Mouse (Mus musculus): ENCODE measurements around the gene Hand1.
"Not testable (repeated sequence)": the region's sequence is repeated elsewhere in the genome, so short reads cannot be mapped to it uniquely, and the experiment has no call there.

Hand1 gene

DNA sequence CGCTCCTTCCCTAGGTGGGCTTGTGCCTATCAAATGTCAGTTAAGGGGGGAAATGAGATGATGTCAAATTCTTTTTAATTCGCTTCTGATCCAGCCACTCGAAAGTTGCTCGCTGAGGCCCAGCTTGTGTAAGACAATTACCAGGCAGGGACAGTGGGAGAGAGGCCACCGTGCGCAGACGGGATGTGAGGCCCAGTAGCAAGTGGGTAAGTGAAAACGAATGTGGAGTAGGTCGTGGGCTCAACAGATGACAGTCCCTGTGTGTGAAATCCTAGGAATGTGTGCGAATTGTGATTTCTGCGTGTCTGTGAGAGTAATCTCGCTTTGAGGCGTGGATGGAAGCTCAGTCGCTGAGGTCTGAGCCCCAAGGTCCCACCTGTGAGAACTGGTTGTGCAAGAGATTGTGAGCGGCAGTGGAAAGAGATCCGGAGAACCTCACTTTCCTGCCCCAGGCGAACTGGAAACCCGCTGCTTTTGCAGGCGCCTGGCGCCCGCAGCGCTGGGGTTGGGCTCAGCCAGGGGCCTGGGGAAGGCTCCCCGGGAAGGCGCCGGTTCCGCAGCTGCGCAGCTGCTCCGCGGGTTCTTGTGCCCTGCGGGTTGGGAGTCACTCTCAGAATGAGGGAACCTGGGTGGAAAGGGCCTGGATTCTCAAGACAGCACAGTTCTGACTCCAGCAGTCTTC lies 819 bp upstream of the Hand1 start:
- DNase-seq = no peak

GRCm38 (mm10) chr11:57831861-57832260 lies 757 bp downstream of the Hand1 start:
- DNase-seq = no peak

GRCm38 (mm10) chr11:57831281-57831781 lies 1.3 kb downstream of the Hand1 start:
- DNase-seq = no peak

DNA sequence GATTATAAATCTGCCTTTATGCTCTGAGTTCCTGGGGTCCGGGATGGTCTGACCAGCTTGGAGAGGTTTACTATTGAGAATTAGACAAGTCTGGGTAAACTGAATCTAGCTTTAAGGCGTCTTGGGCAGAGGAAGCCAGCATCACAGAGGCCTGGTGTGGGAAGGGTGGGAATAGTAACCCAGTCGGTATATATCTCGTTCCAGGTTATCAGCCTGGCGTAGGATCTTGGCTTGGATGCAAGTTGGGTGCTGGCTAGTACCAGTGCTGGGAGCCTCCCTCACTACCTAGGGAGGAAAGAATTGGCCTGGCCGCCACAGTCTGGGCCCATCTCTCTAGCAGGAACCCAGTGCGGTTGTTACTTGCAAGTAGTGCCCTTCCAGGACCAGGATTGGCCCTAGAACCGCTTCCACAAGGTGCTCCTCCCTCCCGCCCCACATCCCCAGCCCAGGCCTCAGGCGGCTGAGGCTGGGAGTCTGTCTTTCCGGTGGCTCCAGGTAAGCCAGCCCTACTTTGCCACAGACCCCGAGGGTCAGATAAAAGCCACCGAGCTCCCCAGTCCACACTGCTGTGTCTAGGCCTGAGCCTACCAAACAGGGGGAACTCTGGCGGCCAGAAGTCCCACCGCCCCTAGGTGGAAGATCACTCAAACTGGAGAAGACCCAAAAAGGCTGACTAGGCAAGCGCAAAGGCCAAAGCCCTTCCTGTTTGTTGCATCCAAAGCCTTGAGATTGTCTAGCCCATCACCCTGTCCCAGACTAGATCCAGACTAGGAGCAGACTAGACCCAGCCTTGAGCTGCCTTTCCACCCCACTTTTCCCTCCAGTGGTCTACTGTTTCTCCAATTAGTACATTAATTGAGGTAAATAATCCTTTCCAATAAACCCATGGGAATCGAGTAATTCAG lies 2.5 kb downstream of the Hand1 start:
- DNase-seq = no peak

GRCm38 (mm10) chr11:57828955-57829870 lies 3.4 kb downstream of the Hand1 start:
- no peak for DNase-seq

- DNase-seq = peak; percentile 16
Measured at GRCm38 (mm10) chr11:57827915-57828545, 4.6 kb downstream of the Hand1 start.

- DNase-seq = no peak
Measured at GRCm38 (mm10) chr11:57827048-57827914, 5.3 kb downstream of the Hand1 start.

DNA sequence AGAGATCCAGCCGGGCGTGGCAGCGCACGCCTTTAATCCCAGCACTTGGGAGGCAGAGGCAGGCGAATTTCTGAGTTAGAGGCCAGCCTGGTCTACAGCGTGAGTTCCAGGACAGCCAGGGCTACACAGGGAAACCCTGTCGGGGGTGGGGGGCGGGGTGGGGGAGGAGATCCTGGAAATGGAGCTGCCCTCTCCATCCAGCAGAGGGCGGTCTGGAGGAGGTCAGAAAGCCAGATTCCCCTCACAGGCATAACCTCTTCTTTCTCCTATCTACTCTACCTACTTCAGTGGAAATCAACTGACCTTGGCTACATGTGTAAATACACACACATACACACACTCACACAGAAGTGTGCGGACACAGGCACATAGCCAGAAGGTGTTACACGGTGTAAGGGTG lies 7.4 kb downstream of the Hand1 start:
- DNase-seq = not testable (repeated sequence)

DNA sequence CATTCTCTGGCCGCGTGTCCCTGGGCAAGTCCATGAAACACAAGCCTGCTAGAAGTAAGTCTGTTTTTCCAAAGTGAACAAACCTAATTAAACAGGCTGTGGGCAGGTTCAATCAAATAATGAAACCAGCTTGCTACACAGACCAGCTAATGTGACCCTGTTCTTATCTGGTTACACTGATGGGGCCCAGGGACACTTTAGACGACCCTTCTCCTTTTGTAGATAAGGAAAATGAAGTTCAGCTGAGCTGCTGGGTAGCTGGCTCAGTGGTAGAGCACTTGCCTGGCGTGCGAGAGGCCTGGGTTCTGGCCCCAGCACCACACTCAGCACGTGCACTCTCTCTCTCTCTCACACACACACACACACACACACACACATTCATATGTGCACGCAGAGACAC lies 8.9 kb downstream of the Hand1 start:
- no peak for DNase-seq

DNA sequence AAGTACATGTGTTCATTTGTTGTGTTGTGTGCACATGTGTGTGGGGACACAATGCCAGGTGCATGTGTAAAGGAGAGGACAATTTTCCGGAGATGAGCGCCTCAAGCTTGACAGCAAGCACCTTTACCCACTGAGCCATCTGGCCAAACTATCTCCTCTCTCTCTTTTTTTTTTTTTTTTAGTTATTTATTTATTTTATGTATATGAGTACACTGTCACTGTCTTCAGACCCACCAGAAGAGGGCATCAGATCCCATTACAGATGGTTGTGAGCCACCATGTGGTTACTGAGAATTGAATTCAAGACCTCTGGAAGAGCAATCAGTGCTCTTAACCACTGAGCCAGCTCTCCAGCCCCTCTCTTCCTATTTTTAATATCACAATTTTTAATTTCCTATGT lies 9.5 kb downstream of the Hand1 start:
- DNase-seq = not testable (repeated sequence)

DNA sequence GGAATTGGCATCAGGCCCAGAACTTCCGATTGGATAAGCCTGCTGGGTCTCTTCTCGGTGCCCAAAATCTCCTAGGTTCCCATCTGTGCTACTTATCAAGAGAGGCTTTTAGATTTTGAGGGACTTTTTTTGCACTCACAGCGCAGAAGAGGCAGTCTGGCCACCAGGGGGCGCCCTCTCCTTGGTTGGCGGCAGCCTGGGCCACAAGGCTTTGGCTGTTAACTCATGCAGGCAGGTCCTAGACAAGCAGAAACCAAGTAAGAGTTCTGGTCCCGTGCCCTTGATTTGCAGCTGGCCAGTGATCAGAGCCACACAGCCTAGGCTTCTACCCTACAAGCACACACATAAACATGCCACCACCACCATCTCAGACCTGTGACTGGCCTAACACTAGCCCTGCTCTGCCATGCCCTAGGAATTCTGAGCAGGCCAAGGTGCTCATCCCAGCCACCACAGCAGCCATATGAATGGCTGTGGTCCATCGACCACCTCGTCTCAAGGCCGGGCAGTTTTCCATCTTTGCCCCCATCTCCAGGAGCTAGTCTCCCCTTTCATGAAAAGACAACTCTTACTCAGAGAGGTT lies 12.5 kb downstream of the Hand1 start:
- DNase-seq = peak; percentile 78

- DNase-seq = no peak
Measured at GRCm38 (mm10) chr11:57818189-57818588, 14.4 kb downstream of the Hand1 start.

GRCm38 (mm10) chr11:57813641-57814040 lies 19.0 kb downstream of the Hand1 start:
- no peak for DNase-seq

- DNase-seq = no peak
Measured at GRCm38 (mm10) chr11:57812212-57812611, 20.4 kb downstream of the Hand1 start.

- DNase-seq = no peak
Measured at GRCm38 (mm10) chr11:57811006-57811405, 21.6 kb downstream of the Hand1 start.

DNA sequence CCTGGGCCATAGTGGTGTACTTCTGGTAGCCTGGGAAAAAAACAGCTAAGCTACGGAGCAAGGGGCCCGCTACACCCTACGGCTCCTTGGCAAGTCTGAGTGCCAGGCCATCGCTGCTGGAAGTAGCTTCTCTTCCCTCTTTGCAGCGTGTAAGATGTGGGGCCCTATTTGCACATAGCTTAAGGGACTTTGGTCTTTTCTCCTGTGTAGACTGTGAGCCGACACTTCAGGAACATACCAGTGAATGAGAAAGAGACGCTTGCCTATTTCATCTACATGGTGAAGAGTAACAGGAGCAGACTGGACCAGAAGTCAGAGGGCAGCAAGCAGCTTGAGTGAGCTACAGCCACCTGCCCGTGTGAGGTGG lies 22.9 kb downstream of the Hand1 start:
- DNase-seq = no peak

DNA sequence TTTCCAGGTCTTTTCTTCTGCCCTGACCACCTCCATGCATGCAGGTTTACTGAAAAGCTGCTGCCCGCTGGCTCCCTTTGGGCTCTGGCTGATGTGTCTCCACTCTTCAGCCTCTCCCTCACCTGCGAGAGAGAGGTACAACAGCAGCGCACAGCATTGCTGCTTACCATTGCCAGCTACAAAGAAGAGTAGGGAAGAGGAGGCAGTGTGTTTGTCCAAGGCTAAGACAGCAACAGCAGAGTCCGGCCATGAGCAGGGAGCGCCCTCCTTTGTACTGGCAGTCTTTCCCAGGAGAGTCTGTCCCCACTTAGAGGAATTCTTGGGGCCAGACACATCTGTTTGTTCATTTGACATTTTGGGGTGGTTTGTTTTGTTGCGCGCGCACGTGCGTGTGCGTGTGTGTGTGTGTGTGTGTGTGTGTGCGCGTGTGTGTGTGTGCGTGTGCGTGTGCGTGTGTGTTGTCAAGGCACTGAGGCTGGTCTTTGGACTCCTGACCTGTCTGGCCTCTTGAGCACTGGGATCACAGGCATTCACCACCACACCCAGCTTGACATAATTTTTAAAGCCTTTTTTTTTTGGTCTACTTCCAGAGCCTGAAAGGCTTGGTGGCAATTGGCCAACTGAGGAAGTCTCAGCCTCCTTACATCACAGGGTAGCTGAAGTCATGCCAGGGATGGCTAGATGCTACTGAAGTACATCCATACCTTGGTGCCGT lies 23.4 kb downstream of the Hand1 start:
- peak; percentile 13 for DNase-seq

- no peak for DNase-seq
Measured at GRCm38 (mm10) chr11:57805047-57805446, 27.6 kb downstream of the Hand1 start.

- DNase-seq = peak; percentile 37
Measured at GRCm38 (mm10) chr11:57802511-57802870, 30.1 kb downstream of the Hand1 start.

DNA sequence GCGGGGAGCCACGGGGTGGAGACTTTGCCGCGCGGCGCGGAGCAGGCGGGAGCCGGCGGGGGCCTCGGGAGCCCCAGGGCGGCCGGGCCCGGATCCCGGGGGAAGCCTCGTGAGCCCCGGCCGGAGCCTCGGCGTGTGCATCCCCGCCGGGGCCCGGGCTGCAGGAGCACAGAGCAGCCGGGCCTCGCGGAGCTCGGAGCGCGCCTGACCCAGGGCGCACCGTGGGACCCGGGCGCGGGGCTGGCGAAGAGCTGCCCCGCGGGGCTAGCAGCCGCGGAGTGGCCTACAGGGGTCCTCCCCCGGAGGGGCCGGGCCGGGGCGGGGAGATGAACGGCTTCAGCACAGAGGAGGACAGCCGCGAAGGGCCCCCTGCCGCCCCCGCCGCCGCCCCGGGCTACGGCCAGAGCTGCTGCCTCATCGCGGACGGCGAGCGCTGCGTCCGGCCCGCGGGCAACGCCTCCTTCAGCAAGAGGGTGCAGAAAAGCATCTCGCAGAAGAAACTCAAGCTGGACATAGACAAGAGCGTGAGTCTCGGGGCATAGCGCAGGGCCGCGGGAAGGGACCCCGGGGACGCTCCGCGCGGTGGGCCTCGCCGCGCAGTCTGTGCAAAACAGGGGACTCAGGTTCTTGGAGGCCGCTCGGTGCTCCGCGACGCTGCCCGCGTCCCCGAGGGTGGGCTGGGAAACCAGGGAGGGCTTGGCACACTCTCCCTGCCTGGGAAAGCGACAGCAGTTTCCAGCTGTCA lies 30.7 kb downstream of the Hand1 start:
- peak; percentile 77 for DNase-seq

Data from kidney, postnatal 14 days (tissue).